Mouse (Mus musculus): ENCODE data around the gene Mrpl43.

DNA sequence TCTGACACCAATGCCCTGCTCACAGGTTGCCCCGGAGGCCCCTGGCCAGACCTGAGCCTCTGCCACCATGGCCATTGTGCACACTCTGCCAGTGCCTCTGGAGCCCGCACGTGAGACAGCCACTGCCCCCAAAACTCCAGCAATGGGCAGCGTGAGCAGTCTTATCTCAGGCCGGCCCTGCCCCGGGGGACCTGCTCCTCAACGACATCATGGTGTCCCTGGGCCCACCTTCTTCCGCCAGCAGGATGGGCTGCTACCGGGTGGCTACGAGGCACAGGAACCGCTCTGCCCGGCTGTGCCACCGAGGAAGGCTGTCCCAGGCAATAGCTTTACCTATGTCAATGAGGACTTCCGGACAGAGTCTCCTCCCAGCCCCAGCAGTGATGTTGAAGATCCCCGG, 15.1 kb upstream of the Mrpl43 start:
- TF ChIP-seq POLR2A (IDR thresholded peaks at IDR 0.05; ENCODE audit: insufficient read depth, low read length) (no peak), EP300 (IDR thresholded peaks at IDR 0.05; ENCODE audit: insufficient read depth, low read depth, low read length) (no peak), CTCF (IDR thresholded peaks at IDR 0.05; ENCODE audit: low read depth, low read length) (no peak)
